Mouse (Mus musculus): ENCODE measurements around the gene Olfr1418.
"Not testable (repeated sequence)": the region's sequence is repeated elsewhere in the genome, so short reads cannot be mapped to it uniquely, and the experiment has no call there.

Olfr1418 gene

GRCm38 (mm10) chr19:11860966-11861365 is at the start of gene Olfr1418:
Gene Olfr1418, minus strand, starts transcription at chr19:11861066.
- no peak for DNase-seq

DNA sequence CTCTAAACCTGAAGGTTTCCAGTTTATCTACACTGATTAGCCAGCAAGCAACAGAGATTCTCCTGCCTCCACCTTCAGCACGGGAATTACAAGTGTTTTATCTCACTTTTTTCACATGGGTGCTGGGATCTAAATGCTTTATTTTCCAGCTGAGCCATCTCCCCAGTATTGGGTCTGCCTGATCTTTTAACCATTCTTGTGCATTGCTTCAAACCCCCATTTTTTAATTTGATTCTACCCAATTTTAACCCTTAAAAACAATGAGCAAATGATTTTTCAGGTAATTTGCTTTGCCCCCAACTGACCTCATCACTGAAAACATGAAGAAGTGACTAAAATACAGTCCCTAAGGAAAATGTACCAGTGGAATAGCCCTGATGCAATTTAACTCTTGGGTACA is 25.4 kb upstream of the Olfr1418 start, which contains the start of gene Olfr1420:
TSS of gene Olfr1420 (plus strand) at position 301 of the 400 bp plus-strand sequence.
- no peak for DNase-seq

DNA sequence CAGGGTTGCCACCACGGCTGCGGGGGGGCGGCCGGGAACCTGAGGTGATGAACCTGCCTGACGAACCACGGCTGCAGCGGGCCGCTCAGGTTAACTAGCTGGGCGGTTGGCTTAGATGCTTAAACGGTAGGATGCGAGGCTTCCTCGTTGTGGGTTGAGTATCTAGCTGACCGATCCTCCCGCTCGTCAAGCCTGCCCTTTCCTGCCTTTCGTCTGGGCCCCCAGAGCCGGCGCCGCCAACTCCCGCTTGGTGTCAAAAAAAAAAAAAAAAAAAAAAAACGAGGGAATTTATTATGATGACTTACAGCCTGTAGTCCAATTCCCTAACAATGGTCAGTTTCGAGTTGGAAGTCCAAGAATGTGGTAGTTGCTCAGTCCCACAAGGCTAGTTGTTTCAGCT is 17.5 kb upstream of the Olfr1418 start:
- DNase-seq: not testable (repeated sequence)

DNA sequence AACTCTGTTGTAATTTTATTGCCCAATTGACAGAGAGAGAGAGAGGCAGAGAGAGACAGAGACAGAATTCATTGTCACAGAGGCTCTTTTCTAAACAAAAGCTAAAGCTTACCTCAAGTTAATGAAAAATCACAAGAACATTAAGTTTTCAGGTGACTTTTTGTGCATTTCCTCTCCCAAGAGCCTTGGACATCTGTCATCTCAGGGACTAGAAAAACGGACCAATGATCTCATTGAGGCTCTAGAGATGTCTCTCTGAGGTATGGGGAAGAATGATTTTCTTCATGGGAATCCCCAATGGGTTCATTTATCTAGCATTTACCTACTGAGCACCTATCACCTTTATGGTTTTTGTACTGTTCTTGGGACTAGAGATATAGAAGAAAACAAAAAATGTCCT is 14.1 kb upstream of the Olfr1418 start, which contains the start of gene Olfr1419:
TSS of gene Olfr1419 (minus strand) at position 101 of the 400 bp plus-strand sequence.
- no peak for DNase-seq

DNA sequence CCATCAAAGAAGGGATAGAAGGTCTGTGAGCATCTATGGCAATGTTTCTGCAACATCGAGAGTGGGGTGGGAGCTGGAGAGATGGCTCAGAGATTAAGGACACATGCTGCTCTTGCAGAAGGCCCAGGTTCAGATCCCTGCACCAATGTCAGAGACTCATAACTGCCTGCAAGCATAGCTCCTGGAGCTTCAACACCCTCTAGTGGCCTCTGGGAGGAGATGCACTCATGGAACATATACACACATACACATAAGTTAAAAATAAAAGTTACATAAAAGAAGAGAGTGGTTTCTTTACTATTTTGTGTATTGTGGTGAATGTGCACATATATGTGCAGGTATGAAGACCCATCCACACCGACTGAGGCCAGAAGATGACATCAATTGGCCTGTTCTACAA is 7.0 kb upstream of the Olfr1418 start:
- DNase-seq: no peak

- DNase-seq: no peak
Measured at GRCm38 (mm10) chr19:11856506-11856905, 4.4 kb downstream of the Olfr1418 start.

DNA sequence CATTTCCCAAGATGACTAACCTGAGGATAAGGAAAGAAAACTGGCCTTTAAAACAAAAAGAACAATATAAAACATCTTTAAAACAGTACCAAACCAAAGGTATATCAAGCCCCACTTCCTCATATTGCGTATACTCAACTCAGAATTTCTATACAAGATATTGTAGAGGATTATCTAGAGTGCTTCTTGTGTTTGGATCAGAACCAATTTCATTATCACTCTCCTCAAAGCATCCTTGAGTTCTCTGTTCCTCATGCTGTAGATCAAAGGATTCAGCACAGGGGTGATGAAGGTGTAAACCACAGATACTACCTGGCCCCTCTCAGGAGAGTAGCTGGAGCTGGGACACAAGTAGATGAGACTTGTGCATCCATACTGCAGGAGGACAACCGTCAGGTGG is 6.0 kb downstream of the Olfr1418 start:
- no peak for DNase-seq

GRCm38 (mm10) chr19:11852652-11853051 is 8.2 kb downstream of the Olfr1418 start:
- DNase-seq: no peak

DNA sequence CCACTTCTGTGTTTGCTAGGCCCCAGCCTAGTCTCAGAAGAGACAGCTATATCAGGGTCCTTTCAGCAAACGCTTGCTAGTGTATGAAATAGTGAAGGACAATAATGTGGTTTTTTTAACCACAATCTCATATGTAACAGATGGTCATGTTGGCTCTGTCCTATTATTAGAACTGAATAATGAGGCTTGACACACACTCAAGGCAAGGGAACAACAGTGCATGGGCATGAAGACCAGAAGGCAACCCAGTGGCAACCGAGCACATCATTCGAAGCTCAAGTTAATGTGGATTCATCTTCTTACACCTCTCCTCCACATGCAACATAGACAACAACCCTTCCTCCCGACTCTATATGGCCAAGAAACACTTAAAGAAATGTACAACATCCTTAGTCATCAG is 14.5 kb downstream of the Olfr1418 start:
- DNase-seq: no peak

- no peak for DNase-seq
Measured at GRCm38 (mm10) chr19:11839119-11839518, 21.7 kb downstream of the Olfr1418 start, which contains the start of gene Olfr1417. Gene Olfr1417, minus strand, starts transcription at chr19:11839219.

- DNase-seq: no peak
Measured at GRCm38 (mm10) chr19:11823346-11824065, 37.4 kb downstream of the Olfr1418 start.

- no peak for DNase-seq
Measured at GRCm38 (mm10) chr19:11820211-11820610, 40.7 kb downstream of the Olfr1418 start.

DNA sequence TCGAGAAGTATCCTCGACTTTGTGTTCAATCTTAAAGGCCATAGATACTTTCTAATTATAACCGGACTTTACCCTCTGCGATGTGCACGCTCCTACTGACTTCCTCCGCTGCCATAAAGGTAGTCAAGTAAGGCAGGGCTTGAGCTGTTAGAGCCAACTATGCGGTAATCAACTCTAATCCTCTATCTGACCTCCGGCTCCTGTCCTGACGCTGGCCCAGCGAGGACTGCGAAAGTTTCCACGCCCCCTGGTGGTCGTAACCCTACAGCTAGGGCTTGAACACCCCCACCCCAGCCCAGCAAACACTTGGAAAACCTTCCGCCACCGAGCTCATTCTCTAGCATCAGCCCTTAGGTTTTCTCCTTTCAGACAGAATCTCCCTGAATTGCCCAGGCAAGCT is 41.1 kb downstream of the Olfr1418 start:
- DNase-seq: peak; percentile 71

GRCm38 (mm10) chr19:11819143-11819700 is 41.6 kb downstream of the Olfr1418 start, which contains the start of gene Stx3:
Gene Stx3, minus strand, starts transcription at chr19:11819403.
- DNase-seq: no peak

DNA sequence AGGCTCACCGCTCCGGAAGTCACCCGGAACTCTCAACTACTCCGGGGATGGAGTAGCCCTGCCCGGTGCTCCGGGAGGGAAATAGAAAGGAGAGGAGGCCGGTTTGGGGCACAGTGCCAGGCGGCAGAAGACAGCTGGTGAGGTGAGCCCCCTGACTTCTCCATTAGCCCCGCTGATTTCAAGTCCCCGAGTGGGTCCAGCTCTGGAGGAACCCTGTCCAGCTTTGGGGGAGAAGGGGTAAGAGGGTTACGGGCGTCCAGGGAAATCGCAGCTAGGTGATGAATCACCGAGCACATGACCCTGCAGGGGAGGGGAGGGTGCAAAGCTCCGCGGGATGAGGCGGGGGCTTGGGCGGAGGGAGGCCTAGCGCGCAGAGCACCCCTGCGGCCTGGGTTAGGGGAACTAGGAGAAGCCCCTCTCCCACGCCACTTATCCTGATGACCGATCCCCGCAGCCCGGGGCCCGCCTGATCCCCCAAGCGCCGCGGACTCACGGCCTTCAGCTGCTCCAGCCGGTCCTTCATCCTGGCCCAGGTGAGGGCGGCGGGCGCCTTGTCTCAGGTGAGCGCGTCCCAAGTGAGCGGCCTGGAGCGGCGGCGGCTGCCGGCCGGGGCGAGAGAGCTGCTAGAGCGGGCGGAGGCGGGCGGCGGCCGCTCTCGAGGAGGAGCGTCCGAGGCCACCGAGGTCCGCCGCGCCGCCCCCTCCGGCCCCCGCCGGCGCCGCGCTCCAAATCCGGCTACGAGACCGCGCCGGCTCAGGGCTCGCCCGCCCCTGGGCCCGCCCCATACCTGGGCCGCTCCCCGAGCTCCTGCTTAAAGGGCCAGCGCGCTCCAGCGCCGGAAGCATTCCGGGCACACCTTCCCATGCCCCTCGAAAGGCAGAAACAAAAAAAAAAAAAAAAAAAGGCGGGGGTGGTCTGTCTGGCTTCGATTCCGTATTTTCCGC is 42.4 kb downstream of the Olfr1418 start:
- peak; percentile 25 for DNase-seq

DNA sequence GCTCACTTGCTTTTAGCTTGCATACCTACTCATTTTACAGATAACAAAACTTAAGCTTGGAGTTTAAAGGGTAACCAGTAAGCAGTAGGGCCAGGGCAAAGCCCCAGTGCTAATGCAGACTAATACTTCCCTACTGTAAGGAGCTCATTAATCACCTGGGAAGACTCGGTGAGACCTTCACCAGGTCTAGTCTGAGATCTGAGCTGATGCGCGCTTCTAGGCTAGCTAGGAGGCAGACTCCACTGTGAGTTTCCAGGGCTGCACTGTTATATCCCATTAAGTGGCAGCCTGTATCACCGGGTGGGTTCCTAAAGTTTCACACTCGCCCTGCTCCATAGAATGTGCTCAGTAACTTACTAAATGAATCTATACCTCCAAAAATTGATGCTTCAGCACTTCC is 43.3 kb downstream of the Olfr1418 start:
- no peak for DNase-seq

DNA sequence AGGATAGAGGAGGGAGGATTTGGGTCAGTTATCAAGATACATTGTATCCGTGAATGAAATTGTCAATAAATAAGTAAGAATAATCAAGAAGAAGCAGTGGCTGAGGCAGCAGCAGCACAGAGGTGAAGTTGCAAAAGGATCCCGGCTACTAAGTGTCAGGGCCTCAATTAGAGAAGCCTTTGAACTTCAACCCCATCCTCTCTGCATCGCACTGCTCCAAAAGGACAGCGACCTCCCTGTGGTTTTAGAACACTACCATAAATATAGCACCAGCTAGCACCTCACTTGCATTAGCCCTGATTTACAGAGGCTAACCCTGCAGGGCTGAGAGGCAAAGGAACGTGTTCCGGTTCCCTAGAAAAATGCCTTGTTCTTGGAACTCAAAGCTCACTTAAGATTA is 44.2 kb downstream of the Olfr1418 start:
- DNase-seq: no peak

GRCm38 (mm10) chr19:11814742-11815333 is 46.0 kb downstream of the Olfr1418 start:
- no peak for DNase-seq

- no peak for DNase-seq
Measured at GRCm38 (mm10) chr19:11813649-11814048, 47.2 kb downstream of the Olfr1418 start.

DNA sequence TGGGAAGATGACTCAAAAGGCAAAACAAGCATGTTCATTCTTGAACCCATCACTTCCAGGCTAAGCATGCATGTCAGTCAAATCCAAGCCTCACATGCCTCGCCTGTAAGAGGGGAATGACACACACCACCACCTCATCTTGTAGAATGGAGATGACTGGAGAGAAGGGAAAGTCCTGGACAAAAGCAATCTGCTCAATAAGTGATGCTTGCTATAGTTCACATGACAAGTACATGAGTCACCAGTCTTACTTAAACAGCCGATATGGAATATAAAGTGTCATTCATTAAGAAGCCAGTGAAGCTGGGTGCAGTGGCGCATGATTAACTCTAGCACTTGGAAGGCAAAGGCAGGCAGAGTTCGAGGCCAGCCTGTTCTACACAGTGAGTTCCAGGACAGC is 47.7 kb downstream of the Olfr1418 start:
- DNase-seq: no peak

DNA sequence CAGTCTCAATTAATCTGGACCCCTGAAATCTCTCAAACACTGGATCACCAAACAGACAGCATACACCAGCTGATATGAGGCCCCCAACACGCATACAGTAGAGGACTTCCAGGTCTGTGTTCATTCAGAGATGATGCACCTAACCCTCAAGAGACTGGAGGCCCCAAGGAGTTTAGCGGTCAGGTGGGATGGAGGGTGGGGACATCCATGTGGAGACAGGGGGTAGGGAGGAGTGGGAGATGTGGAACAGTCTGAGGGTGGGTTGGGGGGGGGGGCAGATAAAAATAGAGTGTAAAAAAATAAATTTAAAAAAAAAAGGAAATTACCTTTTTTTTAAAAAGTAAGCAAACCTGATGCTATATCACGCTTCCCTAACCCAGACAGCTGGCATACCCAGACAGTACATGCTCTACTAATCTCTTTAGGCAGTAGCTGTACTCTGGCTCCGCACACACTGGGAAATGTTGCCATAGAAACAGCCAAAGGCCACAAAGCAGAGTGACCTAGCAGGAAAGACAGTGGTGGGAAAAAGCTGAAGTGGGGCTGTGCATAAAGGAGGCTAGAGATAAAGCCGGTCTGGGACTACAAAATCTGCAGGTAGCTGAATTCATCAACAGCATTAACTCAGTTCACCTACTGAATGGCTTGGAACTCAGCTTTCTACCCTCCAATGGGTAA is 49.0 kb downstream of the Olfr1418 start:
- DNase-seq: no peak

GRCm38 (mm10) chr19:11810856-11811255 is 50.0 kb downstream of the Olfr1418 start:
- no peak for DNase-seq

All from thymus, postnatal 25 days (tissue).